Mouse (Mus musculus): Measurements from ENCODE around the gene Foxp1.

DNA sequence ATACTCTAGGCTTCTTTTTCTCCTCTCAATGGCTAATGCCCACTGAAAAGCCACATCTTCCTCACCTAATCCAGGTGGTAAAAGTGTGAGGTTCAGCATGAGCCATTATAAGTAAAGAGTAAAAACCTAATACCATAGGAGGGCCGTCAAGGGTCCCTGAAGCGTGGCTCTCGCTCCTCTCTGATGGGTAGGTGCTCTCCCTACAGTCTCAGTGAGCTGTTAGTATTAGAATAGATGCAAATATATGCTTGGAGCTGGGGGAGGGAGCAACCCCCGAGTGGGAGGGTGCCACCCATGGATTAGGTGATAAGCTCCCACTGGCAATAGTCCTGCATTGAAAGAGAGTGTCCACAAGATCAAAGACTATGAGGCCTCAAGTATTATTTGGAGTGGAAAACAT, 527.6 kb downstream of the Foxp1 start:
- TF ChIP-seq GATA1 (IDR thresholded peaks at IDR 0.05; ENCODE audit: borderline replicate concordance, low read length) (no peak), FLI1 (IDR thresholded peaks at IDR 0.05; ENCODE audit: low read length) (no peak)
